Mouse (Mus musculus): ENCODE data around the gene Rgs5. TPM values are rescaled to one million over a fixed set of nuclear protein-coding genes. Genes with fewer than 3 reads are reported as not detected.

Rgs5 gene
- total RNA-seq, 2 experiments from 2014 or later, result 35.0 to 39.2 TPM

DNA sequence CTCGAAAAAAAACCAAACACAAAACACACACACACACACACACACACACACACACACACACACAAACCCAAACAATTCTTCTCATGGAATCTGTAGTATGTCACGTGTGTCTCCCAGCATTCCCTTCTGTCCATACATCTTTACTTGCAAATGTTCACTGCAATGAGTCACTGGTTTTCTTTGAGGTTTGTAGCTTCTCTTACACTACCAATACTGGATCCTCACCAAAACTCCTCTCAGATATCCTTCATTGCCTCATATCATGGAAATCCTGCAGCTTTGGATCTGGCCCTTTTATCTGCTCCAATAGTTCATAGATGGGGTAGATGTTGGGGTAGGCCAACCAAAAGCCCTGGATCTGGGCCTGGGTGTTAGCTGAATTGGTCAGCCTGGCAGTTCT lies 66.5 kb downstream of the Rgs5 start:
- DNase-seq (ENCODE audit: low spot score in 2 of 2), result no peak

- no peak for DNase-seq (ENCODE audit: low spot score in 2 of 2)
Measured at GRCm38 (mm10) chr1:169726319-169726718, 71.0 kb downstream of the Rgs5 start.

DNA sequence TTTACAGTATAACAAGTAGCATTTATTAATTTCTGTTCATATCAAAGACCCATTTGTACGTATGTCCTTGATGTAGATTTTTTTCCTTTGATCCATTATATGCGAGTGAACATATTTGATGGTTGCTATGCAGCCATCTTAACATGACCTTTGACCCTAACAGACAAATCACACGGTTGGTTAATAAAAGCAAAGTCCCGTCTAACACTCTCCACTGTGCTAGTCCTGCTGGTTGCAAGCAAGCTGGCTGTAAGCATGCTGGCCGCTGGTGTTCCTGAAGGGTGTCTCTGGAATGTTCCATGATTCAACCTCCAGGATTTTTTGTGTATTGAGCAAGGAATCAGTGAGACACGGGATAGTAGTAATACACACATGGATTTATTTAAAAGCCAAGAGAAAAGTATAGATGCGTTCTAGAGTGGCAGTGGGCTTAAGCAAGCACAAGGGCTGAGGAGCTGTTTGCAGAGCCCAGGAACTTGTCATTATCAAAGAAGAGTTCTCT lies 75.3 kb downstream of the Rgs5 start:
- no peak for DNase-seq (ENCODE audit: low spot score in 2 of 2)

- DNase-seq (ENCODE audit: low spot score in 2 of 2), result no peak
Measured at GRCm38 (mm10) chr1:169736139-169736538, 80.8 kb downstream of the Rgs5 start.

DNA sequence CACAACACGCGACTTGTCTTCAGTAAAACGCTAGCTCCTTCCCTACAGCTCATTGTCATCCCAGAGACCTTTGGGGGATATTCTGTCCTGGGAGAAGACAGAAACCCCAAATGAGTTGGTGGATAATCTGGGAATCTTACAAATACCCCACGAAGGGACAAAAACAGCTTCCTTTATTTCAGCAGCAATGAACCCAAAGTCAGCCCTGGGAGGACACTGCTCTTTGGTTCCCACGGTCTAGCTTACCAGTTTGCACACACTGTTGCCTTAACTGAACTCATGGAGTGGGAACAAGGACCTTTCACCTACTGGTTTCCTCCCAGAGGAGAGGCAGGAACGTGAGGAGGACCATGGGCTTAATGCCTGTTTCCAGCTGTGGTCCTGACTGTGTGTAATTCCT lies 81.9 kb downstream of the Rgs5 start:
- no peak for DNase-seq (ENCODE audit: low spot score in 2 of 2)

GRCm38 (mm10) chr1:169741147-169741546 lies 85.8 kb downstream of the Rgs5 start:
- DNase-seq (ENCODE audit: low spot score in 2 of 2), result no peak

Other genes with a start within 250 kb of the Rgs5 start
- 10 to 100 TPM; 21.8 to 22.6 TPM for gene Nuf2, start 124.0 kb upstream of the Rgs5 start, total RNA-seq (2021)
- gene Rgs4, start 92.1 kb downstream of the Rgs5 start, total RNA-seq (2021), result 10 to 100 TPM; 52.7 to 55.5 TPM